Mouse (Mus musculus) heart, adult 9 months (tissue): ENCODE measurements around the gene Ano3.
A peak's percentile ranks its signal among the peaks of the same experiment; 100 is the strongest.

Source experiments
- DNase-seq, 2 experiments: peaks; one replicate each; pipeline ENCODE4 v3.0.0; 2022; ENCODE audit warnings: low spot score in 2 of 2

Gene Ano3

DNA sequence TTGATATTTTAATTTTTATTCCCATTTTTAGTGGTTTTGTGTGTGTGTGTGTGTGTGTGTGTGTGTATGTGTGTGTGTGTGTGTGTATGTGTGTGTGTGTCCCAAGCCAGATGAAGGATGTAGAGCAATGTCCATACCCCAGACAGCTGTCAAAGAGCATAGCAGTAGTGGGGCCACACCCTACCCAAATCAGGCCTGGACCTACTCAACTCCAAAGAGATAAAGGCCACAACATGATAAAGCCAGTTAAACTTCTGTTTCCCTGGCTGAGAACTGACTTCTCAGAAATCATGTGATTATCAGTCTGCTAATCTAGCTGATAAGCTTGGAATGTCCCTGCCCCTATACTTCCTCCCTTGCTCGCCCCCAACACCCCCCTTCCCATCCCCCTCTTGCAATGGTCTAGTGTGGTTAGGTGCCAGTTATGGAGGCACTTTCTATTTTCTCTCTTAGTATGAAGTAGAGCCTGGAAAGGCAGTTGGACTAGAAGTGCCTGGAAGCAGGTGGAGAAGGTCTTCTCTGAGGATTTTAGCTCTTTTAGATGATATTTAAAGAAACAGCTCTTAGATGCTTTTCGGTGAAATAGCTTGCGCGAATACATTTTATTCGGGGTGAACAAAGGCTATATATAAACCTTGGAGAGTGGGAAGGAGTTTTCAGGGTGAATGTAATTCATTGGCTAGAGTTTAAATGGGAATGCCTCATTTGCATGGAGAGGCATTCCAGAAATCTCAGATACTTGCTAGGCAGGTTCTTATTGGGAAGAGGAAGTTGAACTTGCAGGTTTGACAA, 144.2 kb downstream of the Ano3 start:
- DNase-seq, result no peak

DNA sequence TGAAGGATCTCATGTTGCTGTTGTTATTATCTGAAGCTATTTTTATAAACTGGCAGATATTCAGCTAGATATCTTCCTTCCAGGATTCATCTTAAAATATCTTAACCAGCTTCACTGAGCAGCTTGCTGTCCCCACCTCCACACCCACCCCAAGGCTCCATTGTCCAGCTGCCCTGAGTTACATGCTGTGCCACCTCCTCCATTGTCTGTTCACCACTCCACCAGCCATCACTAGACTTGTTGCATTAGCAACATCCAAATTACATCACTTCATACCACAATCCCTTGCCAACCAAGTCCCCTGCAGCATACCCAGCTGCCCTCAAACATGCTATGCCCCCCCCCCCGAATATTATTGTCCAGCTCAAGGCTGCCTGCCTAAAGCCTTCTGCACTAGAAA, 154.8 kb downstream of the Ano3 start:
- DNase-seq, result no peak

DNA sequence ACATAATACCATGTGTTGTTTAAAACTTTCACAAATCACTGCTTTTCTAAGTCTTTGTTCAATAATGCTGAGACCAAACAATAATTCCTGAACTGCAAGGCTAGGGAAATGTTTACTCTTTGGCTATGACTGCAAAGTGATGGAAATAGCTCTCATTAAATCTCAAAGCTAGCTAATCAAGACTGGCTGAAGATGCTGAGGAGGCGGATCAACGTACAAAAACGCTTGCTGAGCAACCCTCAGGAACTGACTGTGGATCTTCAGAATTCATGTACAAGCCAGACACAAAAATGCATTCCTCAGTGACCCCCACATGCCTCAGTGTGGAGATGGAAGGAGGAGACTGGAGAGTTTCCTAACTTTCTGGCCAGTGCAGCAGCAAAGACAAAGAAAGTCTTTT, 155.3 kb downstream of the Ano3 start:
- DNase-seq, result no peak

DNA sequence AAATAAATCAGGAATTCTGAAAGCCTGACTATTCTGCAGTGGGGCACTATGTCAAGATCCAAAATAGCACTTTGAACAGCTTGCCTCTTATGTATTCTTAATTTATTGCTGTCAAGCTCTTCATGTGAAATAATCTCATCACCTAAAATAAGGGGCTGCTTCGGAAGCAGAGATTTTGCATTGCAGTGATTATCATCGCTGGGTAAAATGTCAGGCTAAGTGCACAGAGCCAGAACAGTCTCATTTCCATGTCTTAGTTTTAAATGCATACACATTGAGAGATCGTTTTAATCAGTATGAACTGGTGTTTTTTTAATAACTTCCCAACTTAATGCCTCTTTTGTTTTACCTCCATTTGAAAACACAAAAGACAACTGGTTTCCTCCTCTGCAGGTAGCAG, 163.3 kb downstream of the Ano3 start:
- DNase-seq, result no peak

DNA sequence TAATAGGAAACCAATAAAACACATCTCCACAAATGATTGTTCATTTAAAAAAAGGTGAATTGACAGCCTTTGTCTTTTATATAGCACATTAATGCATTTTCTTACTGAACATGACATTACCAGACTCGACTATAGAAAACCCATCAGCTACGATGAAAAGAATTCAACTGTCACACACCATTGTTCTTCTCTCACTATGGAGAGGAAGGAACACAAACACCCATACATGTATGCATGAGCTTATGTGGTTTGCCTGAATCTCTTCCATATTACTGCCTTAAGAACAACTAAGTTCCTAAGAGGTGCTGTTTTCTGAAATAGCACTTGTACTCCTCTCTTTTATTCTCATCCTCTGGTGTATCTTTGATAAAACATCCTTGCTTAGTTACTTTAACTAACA, 191.3 kb downstream of the Ano3 start:
- no peak for DNase-seq

DNA sequence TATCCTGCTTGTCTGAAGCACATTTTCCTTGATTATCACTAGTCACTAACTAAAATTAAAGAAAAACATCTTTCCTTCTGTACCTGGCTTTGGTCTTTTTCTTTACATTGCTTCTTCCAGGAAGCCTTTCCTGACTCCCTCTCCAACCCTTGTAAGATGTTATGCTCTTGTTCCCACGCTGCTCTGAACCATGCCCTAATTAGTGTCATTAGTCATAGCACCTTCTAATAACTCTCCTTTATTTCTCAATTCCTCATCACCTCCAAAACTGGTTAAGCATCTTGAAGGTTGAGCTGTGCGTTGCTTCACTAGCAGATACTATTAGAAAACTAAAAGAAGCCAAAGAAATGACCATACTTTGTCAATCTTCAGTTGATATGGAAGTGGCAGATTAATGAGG, 193.2 kb downstream of the Ano3 start:
- DNase-seq, result no peak

DNA sequence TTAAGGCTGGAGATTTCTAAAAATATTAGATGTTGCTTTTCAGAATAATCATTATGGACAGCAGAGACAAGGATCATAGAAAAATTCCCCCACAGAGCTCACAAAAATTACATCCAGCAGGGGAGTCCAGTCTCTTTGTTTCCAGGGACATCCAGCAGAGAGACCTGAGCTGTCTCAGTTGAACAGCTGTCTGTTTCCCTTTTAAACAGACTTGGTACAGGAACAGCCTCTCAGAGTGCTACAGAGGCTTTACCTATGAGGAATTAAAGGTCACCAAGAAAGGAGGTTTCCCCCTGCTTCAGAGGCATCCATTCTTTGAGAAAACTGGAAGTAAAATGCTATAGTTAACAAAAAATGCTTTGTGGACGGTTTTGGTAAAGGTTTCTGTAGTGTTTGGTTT, 210.2 kb downstream of the Ano3 start:
- no peak for DNase-seq

DNA sequence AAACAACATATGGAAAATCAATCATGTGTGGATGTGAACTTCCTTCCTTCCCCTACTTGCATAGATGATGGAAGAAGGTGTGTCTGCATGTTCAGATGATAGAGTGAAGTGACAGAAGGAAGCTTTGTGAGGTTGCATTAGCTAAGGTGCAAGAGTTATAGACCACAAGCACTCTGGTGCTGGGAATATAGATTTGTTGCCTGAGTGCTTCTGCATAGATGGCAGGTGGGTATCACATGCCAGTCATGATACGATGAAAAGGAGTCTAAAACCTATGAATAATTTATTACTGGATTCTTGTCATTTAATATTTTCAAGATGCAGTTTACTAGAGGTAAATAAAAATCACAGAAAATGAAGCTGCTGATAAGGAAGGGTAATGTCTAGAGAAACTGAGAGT, 210.9 kb downstream of the Ano3 start:
- DNase-seq, result no peak

DNA sequence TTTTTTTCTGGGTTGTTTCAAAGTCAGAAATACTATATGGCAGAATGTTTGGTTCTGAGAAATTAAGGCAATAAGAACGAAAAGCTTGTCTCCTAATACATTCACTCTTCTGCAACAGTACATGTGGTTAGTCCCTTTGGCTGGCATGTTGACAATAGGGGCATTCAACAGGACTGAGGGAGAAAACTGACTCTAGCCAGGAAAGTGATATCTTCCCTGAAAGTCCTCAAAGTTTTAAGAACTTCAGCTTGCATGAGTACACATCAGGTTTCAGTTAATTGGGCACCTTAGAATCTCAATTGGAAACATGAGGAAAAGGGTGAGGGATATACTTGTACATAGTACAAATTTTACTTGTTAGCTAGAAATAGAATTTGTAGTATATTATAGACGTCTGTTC, 212.7 kb downstream of the Ano3 start:
- DNase-seq, result no peak

DNA sequence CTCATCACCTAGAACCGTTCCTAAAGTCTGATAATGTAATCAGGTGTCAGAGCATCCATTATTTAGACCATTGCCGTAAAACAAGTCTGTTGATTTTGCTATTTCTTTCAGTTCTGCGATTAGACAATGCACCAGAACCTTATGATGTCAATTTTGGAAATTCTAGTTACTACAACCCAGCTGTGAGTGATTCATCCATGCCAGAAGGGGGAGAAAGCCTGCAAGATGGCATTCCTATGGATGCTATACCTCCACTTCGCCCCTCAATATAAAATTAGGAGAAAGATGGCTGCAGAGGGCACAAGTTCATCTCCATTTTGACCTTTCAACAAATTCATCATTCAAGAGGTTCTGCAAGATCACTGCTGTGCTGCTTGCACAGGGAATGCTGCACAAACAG, 213.5 kb downstream of the Ano3 start:
- DNase-seq, result no peak

DNA sequence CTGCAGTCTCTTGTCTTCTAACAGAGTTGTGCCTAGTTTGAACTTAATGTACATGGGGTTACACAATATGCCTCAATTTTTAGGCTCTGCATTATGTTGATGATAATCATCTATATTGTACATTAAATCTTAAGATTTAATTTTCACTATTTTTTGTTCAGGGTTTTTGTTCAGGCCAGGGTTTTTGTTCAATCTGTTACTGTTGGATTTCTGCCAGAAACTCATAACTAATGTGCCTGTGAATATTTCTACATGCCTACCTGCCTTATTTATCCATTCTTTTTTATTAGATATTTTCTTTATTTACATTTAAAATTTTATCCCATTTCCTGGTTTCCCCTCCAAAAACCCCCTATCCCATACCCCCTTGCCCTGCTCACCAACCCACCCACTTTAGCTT, 224.6 kb downstream of the Ano3 start:
- DNase-seq, result no peak

DNA sequence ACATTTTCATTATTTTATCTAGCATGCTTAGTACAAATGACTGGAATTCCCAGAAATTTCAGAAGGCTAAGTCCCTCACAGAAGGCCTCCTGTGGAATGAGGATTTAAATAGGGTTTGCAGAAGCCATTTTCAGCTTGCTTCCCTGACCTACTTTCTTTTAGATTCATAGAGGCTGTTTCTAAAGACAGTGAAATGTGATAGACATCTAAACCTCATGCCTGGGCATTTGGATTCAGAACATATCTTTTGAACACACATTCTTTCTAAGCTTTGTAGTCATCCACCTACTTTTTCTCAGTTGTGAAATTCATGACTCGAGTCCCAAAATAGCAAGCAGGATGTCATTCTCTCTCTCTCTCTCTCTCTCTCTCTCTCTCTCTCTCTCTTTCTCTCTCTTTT, 228.5 kb downstream of the Ano3 start:
- no peak for DNase-seq

DNA sequence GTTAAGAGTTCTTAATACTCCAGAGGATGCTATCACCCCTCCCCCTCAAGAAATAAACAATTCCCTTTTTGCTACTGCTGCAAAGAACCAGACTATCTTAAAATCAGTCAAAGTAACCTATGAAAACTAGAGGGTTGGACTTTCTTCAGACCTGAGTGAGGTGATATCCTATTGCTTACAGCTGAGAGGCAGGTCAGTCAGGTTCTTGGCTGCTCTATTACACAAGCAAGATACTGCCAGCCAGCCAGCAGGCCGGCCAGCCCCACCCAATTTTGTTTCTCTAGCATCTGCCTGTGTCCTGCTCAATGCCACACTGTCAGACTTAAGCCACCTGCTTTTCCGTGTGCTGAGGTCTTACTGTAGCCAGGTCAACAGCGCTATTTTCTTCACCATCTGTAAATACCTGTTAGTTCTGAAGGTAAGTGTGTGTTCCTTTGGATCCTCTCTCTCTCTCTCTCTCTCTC, 229.4 kb downstream of the Ano3 start, which contains the start of gene Muc15:
TSS of gene Muc15 (plus strand) at position 51 of the 464 bp plus-strand sequence.
- no peak for DNase-seq

DNA sequence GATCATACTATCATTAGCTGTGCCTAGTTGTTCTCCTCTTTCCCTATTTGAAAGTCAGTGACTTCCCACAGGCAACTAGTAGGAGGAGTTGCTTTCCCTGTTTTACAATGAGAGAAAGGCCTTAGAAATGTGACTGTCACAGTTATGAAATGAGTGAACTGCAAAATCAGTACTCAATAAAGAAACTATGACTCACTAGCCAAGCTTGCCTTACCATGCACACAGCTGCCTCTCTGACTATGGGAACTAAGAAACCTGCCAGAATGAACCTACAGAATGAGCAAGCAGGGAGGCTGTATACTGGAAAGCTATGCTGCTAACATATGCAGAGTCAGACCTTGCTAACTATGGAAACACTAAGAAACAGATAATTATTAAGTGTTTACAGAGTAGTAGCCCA, 231.7 kb downstream of the Ano3 start:
- no peak for DNase-seq

DNA sequence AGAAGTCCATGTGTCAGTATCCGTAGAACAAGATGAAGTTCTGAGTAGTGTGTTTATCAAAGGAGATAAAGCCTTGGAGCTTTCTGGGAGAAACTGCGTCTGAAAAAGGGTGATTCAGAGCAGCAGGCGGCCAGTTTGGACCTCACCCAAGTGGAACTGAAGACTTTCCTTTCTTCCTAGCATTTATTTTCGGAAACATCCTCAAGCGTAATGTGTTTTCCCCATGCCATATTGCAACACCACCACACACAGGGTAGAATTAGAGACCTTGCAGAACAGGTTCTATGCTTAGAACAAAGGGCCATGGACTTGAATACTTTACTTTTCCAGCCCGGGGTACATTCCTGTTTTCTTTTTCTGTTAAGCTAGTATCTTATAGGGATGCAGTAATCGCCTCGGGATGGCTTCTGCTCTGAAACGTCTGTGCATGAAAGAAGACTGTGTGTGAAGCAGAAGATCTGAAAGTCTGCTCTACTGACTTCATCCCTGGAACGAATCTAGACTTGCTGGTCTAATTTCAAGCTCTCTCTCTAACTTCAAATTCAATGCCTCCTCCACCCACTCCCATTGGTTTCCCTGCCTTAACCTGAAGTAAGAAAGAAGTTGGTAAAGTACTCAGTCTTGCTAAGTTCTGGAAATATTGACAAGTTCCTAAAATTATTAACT, 240.5 kb downstream of the Ano3 start:
- peak; percentile 13 to 35 for DNase-seq

DNA sequence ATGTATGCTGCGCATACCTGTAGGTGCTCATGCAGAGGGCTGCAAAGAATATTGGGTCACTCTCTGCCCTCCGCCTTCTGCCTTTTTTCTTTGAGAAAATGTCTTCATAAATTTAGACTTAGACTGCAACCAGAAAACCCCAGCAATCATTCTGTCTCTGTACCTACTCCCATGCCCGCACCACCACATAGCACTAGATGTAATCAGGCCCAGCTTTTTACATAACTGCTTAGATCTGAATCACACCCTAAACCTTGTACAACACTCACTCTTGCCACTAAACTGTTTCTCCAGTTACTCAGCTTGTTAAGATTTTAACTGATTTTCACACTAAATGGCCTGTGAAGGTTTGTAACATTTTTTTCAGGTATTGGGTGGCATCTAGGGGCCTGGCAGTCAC, 241.3 kb downstream of the Ano3 start:
- DNase-seq, result no peak

DNA sequence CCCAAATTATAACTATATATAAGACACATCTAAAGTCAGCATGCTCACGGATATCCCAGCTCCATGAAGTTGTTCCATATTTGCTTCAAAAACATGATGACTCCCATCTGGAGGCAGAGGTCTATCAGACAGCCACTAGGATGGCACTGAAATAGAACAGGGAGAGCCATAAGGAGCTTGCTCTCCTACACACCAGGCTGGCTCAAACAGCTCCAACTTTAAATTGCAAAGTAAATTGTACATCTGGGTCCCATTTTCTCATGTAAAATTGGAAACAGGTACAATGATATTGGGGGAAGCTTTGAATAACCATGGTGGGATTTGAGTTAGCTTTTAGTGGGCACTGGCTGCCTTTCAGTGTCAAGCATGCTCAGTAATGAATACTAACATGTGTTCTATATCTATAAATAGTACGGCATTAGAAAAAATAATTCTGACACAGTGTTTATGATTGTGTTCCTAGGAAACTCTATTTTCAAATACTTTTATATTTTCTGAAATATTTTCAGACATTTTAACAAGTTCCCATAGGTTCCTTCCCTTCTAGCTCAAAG, 279.6 kb downstream of the Ano3 start:
- DNase-seq, result no peak

DNA sequence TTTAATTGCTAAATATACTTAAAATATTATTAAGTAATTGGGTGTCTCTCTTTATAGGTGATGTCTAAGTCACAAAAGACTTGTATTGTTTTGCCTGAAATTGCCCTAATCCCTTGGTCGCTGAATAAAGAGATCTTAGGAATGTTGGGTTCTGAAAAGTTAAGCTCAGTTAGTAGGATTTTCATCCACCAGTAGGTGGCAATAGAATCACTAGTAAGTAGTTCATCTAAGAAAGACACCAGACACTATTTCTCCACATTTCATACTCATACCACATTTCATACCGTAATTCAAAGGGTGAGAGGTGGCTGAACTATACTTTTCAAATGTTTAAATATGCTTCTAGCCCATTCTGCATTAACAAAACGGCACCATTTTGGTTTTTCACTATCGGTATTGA, 287.4 kb downstream of the Ano3 start:
- no peak for DNase-seq

DNA sequence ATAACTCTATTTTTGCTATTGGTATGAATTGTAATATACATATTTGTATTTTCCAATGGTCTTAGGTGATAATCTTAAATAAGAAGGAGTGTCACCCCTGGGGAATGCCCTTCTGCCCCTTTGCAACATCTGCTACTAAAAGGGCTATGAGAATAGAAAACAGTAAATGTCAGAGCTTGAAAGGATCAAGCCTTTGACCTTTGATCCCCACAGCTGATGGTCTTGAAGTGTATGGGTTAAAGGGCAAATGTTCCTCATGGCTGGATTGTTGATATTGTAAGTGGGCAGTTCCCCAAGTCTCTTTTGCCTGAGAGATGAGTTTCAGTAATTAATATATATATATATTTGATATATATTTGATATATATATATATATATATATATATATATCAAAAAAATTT, 305.9 kb downstream of the Ano3 start:
- DNase-seq, result no peak

DNA sequence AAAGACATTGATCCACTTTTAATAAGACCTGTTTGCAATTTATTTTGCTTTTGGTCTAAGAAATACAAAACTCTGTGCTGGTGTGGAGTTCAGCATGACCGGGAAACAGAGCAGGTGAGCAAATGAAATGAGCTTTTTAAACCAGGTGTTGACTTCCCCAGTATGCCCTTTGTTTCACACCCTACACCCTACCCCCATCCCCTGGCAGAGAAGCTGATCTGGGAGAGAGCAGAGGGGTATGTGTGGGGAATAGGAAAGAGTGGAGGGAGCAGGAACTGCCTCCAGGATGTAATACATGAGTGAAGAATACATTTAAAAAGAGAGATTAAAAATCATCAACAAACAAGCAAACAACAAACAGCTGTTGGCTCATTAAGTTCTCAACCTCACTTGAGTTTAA, 306.4 kb downstream of the Ano3 start:
- DNase-seq, result no peak
